Mouse (Mus musculus) heart, embryonic 10.5 days (tissue): ENCODE measurements at regions not wholly inside any gene's neighbourhood (a gene's known extent, or its start where the extent isn't known, plus 50 kb on each side); places are given as distances from the start of the nearest gene placed in this dataset.

Experiments
- DNase-seq: peaks from one replicate; pipeline ENCODE4 v3.0.0-alpha.2; 2017; ENCODE audit warnings: low spot score
- H3K27ac ChIP-seq: fragments of 300-500 bp; sonication (generic); 2 replicates; pipeline ENCODE4 v1.5.1; 2016; ENCODE audit warnings: mild to moderate bottlenecking
- H3K27me3 ChIP-seq: fragments of 300-500 bp; sonication (generic); 2 replicates; pipeline ENCODE4 v1.6.1; 2016; ENCODE audit warnings: mild to moderate bottlenecking; ENCODE audit not compliant: poor library complexity, insufficient read depth, severe bottlenecking
- H3K36me3 ChIP-seq: fragments of 300-500 bp; sonication (generic); 2 replicates; pipeline ENCODE4 v1.6.1; 2016; ENCODE audit warnings: mild to moderate bottlenecking, moderate library complexity
- H3K4me1 ChIP-seq: fragments of 300-500 bp; sonication (generic); 2 replicates; pipeline ENCODE4 v1.6.1; 2016; ENCODE audit warnings: mild to moderate bottlenecking
- H3K4me3 ChIP-seq: fragments of 300-500 bp; sonication (generic); 2 replicates; pipeline ENCODE4 v1.5.1; 2016; ENCODE audit warnings: mild to moderate bottlenecking, moderate library complexity
- H3K9me3 ChIP-seq: fragments of 300-500 bp; sonication (generic); 2 replicates; pipeline ENCODE4 v1.6.1; 2016; ENCODE audit warnings: mild to moderate bottlenecking, moderate library complexity
- WGBS: fragments of 180-500 bp; shearing (Covaris S2); methylation state at CpG from one replicate; pipeline ENCODE4 v1.1.7; 2016; 5-methylcytosine and 5-hydroxymethylcytosine counted together

DNA sequence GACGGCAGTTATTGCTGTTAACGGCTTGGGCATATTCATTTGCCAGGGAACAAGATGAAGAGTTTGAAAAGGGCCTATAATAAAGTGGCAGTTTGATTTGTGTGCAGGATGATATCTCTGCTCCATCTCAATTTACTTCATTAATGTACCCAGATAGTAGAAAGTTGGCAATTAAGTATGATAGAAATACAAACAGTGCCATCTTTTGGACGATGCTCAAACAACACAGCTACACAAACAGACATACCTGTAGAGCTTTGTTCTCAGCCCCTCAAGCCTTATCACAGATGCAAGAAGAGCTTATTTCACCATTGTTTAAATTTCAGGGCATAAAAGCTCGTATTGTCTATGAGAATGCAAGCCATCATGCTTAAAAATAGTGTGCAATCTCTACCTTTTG, 82.2 kb downstream of the Tnfsf11 start:
- H3K36me3 ChIP-seq, result no peaks in the 10 kb centered on the region
- no peak for DNase-seq
- H3K27ac ChIP-seq, result no peak overlapping the region
- H3K27me3 ChIP-seq, result no peaks in the 10 kb centered on the region
- no peaks in the 10 kb centered on the region for H3K4me1 ChIP-seq
- 75% methylated on average over 4 of the region's 4 CpGs for WGBS
- no peak overlapping the region for H3K4me3 ChIP-seq
- H3K9me3 ChIP-seq, result no peaks in the 10 kb centered on the region

DNA sequence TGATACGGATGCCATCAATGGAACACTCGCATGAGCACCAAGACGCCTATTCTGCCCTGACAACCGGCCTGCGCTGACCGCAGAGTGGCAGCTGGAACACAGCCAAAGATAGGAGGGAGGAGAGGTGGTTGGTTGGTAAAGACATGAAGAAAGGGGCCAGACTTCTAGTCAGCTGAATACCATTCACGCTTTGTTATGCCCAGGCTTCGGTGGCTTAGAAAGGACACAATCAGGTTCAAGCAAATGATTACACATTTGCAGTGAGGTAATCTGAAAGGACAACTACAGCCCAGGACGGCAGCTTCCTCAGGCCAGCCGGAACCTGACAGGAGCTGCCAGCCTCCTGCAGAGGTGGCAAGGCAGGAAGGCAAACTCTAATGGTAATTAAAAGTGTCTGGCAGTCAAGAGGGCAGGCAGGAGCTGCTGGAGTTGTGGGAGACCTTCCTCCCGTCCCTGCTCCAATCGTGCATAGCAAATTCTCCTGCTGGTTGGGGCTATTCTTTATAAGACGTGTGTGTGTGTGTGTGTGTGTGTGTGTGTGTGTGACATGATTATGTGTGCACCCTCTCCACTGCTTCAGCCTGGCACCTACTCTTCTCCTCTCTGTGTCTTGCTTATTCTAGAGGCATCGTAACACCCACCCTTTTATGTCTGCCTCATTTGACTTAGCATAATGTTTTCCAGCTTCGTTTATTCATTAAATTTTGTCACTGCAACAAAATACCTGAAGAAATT, 91.4 kb downstream of the Tnfsf11 start:
- peak overlapping the region; percentile 42; the same call in 1 of the 2 replicates for H3K27ac ChIP-seq
- peaks cover 8% of the 10 kb centered on the region; the same call in 1 of the 2 replicates for H3K4me1 ChIP-seq
- H3K27me3 ChIP-seq, result no peaks in the 10 kb centered on the region
- no peak for DNase-seq
- H3K4me3 ChIP-seq, result no peak overlapping the region
- 41% methylated on average over 15 of the region's 15 CpGs for WGBS
- no peaks in the 10 kb centered on the region for H3K9me3 ChIP-seq
- H3K36me3 ChIP-seq, result no peaks in the 10 kb centered on the region

DNA sequence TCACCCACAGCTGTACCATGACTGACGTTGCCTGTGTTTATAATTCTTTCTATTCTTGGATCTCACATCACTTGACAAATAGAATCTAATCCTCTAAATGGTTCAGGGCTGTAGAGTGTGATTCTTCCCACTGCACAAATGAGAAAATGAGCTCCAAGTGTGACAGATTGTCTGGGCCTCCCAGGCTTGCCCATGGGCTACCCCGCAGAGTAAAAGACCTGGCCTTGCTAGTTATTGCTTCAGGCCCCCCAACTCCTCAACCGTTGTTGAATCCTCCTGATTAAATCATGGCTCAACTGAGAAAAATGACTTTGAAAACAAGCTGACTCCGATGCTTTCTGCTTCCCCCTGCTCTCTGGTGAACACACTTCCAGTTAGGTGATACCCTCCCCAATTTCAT, 92.4 kb downstream of the Tnfsf11 start:
- H3K4me1 ChIP-seq, result peaks cover 8% of the 10 kb centered on the region; the same call in 1 of the 2 replicates
- H3K27ac ChIP-seq, result no peak overlapping the region
- no peak overlapping the region for H3K4me3 ChIP-seq
- no peaks in the 10 kb centered on the region for H3K9me3 ChIP-seq
- no peaks in the 10 kb centered on the region for H3K27me3 ChIP-seq
- DNase-seq, result no peak
- H3K36me3 ChIP-seq, result no peaks in the 10 kb centered on the region
- 82% methylated on average over 4 of the region's 4 CpGs for WGBS

DNA sequence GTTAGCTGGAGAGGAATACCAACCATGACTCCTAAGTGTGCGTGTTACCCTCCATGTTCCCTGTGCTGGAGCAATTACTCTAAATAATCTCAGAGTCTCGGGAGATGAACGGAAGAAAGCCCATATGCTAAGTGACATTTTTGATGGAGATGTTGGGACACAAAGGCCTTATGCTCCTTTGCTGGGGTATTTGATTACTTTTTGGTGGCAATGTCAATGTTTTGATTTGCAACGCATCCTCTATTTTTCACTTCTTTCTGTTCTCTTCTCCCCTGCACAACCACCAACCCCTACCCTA, 103.3 kb downstream of the Tnfsf11 start:
- no peak for DNase-seq
- Histone ChIP-seq H3K36me3 (no peaks in the 10 kb centered on the region), H3K4me1 (no peaks in the 10 kb centered on the region), H3K27me3 (no peaks in the 10 kb centered on the region), H3K27ac (no peak overlapping the region), H3K4me3 (no peak overlapping the region), H3K9me3 (no peaks in the 10 kb centered on the region)
- WGBS, result 92% methylated on average over 4 of the region's 4 CpGs

DNA sequence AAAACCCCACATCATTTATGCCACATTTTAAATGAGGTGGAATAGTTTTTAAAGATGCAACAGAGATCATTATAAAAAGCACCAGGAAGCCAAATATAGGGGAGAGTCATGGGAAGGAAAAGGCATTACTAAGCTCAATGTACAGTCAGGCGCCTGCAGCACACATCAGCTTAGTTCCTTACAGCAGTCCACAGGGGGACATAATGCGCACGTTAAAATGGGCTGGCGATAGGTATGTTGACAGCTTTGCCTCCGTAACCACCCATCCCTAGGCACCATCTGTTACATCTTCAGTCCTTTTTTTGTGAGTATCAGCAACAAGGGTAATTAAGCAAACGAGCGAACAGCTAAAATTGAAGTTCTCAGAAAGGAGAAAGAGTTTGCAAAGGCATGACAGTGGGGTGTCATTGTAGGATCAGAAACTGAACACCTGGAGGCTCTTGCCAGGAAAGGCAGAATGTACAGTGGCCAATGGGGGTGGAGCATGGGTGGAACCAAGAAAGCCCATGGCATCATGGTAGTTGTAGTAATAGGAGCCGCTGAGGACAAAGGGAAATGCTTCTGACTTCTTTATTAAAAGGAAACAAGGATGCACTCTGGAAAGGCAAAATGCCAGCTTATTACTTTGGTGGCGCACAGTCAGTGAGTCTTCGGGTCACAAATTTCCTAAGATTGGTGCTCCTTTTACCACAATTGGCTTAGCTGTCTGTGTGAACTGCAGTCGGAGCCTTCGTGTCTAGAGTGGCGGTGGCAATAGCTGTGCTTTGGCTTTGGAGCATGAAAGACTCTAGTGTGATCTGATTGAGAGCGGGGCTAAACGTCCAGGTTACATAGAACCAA, 103.9 kb downstream of the Tnfsf11 start:
- no peak for DNase-seq

DNA sequence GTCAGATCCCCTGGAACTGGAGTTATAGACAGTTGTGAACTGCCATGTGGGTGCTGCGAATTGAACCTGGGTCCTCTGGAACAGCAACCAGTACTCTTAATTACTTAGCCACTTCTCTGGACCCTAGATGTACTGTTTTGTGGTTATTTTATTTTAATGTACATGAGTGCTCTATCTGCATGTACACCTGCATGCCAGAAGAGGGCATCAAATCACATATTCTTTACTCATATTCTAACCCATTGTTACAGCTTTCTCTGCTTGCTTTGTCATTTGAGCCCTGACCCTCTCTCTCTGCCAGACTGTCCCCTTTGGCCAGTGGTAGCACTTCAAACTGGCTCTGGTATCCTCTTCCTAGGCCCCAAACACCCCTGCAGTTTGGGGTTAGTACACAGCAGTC, 105.1 kb downstream of the Tnfsf11 start:
- Histone ChIP-seq H3K4me3 (no peak overlapping the region), H3K4me1 (no peaks in the 10 kb centered on the region), H3K27ac (no peak overlapping the region), H3K27me3 (no peaks in the 10 kb centered on the region), H3K36me3 (no peaks in the 10 kb centered on the region), H3K9me3 (no peaks in the 10 kb centered on the region)
- no peak for DNase-seq
- WGBS, result 89% methylated on average over 1 of the region's 1 CpGs

More for the DNA sequence above, 103.9 kb downstream of the Tnfsf11 start:
- Histone ChIP-seq H3K27me3 (no peaks in the 10 kb centered on the region), H3K27ac (no peak overlapping the region), H3K36me3 (no peaks in the 10 kb centered on the region), H3K9me3 (no peaks in the 10 kb centered on the region), H3K4me3 (no peak overlapping the region), H3K4me1 (no peaks in the 10 kb centered on the region)
- WGBS, result 78% methylated on average over 15 of the region's 15 CpGs

DNA sequence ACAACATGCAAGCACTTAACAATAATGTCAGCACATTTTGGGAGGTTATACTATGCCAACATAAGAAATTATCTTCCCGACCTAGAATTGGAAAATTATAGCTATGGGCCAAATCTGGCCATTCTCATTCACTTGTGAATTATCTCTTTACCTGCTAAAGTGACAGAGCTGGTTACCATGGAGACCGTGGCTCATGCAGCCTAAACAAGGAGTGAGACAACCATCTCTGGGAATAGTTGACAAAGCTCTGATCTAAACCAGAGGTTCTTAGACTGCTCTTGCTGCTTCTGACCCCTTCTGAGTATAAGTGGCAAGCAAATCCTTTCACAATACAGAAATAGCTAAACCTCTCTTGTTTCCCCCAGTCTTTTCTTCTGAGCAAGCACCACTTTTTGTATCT, 108.7 kb upstream of the Fam216b start:
- WGBS, result 75% methylated on average over 2 of the region's 2 CpGs
- no peaks in the 10 kb centered on the region for H3K36me3 ChIP-seq
- H3K27me3 ChIP-seq, result no peaks in the 10 kb centered on the region
- H3K4me1 ChIP-seq, result no peaks in the 10 kb centered on the region
- DNase-seq, result no peak
- no peak overlapping the region for H3K27ac ChIP-seq
- no peak overlapping the region for H3K4me3 ChIP-seq
- no peaks in the 10 kb centered on the region for H3K9me3 ChIP-seq

DNA sequence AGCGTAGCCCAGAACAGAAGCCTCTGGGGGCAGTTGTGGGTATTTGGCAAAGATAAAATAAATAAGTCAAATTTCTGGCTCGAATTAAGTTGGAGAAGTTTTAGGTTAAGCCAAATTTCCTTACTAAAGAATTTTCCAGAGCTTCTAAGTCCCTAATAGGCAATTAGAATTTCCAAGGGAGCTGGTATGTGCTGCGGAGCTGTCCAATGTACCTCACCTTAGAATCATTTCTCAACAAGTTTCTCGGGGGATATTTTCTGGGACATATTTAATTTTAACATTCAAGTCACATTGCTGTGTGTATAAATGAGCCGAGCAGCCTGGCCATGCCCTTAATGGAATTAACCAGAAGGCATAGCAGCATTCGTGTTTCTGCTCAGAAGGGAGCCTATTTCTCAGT, 90.8 kb upstream of the Fam216b start:
- DNase-seq, result no peak
- no peaks in the 10 kb centered on the region for H3K36me3 ChIP-seq

DNA sequence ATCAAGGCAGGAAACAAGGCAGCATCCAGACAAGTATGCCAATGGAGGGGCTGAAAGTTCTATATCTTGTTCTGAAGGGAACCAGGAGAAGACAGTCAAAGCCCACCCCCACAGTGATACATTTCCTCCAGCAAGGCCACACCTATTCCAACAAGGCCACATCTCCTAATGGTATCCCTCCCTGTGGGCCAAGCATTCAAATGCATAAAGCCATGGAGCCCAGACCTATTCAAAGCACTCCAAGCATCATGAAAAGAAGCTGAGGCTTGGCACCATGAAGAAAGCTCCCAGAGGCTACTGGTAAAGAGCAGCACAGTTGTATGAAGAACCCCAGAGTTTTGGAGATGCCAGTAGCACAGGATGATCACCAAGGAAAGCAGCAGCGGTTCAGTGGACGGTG, 84.6 kb upstream of the Fam216b start:
- Histone ChIP-seq H3K27ac (no peak overlapping the region), H3K4me1 (no peaks in the 10 kb centered on the region), H3K27me3 (no peaks in the 10 kb centered on the region), H3K36me3 (no peaks in the 10 kb centered on the region), H3K4me3 (no peak overlapping the region), H3K9me3 (no peaks in the 10 kb centered on the region)
- WGBS, result 84% methylated on average over 2 of the region's 2 CpGs
- DNase-seq, result no peak

More for the DNA sequence above, 90.8 kb upstream of the Fam216b start:
- 62% methylated on average over 6 of the region's 6 CpGs for WGBS
- no peaks in the 10 kb centered on the region for H3K9me3 ChIP-seq
- H3K4me1 ChIP-seq, result no peaks in the 10 kb centered on the region
- H3K4me3 ChIP-seq, result no peak overlapping the region
- no peaks in the 10 kb centered on the region for H3K27me3 ChIP-seq
- H3K27ac ChIP-seq, result no peak overlapping the region

DNA sequence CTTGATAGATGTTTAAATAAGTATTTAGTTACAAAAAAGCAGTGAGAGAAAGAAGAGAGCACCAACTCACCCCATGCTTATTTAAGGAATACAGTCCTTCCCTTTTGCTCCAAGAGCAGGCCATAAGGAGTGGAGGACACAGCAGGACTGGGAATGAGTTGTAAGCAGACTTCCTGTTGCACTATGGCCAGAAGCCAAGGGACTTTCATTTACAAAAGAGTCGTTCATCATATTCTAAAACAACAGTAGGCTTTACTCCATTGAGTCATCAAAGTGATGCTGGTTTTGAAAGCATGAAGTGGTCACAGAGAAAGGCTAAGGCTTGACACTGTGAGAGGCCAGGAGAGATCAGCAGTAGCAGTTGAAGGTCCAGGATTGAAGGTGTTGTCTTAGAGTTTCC, 84.1 kb upstream of the Fam216b start:
- Histone ChIP-seq H3K27ac (no peak overlapping the region), H3K36me3 (no peaks in the 10 kb centered on the region), H3K4me3 (no peak overlapping the region), H3K27me3 (no peaks in the 10 kb centered on the region), H3K4me1 (no peaks in the 10 kb centered on the region), H3K9me3 (no peaks in the 10 kb centered on the region)
- no peak for DNase-seq
- WGBS, result 68% methylated on average over 1 of the region's 1 CpGs

DNA sequence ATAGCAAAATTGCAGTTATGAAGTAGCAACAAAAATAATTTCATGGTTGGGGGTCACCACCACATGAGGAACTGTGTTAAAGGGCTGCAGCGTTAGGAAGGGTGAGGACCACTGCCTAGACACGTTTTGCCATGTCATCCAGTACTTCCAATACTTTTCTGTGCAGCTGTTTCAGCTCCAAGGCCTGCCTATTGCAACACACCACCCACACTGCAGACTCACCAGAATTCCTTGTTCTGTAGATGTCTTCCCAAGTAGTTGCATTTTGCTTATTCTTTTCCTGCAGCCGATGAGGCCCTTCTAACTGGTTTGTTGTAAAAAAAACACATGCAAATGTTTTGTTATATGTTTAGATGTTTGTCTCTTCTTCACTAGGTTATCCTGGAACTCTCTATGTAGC, 72.0 kb upstream of the Fam216b start:
- Histone ChIP-seq H3K4me3 (no peak overlapping the region), H3K27me3 (no peaks in the 10 kb centered on the region), H3K36me3 (no peaks in the 10 kb centered on the region), H3K27ac (no peak overlapping the region), H3K4me1 (no peaks in the 10 kb centered on the region), H3K9me3 (no peaks in the 10 kb centered on the region)
- 88% methylated on average over 3 of the region's 3 CpGs for WGBS
- DNase-seq, result no peak

DNA sequence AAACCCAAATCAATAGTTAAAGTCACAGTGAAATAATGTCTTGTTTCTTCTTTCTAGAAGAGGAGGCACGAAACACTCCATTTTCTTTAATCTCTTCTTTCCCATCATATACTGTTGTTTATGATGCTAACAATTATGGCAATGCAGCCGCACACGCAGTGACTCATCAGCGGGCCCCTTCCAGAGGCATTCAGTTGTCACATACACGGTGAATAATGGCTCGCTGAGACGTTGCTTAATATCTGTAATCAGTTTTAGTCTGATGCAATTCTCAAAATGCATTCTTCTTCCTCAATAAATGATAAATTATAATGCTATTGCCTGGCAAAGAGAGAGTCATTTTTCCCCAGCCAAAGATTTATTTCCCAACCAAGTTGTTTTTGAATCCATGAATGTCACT, 70.8 kb upstream of the Fam216b start:
- H3K9me3 ChIP-seq, result no peaks in the 10 kb centered on the region
- no peaks in the 10 kb centered on the region for H3K27me3 ChIP-seq
- H3K27ac ChIP-seq, result no peak overlapping the region
- 89% methylated on average over 7 of the region's 7 CpGs for WGBS
- H3K4me3 ChIP-seq, result no peak overlapping the region
- H3K36me3 ChIP-seq, result no peaks in the 10 kb centered on the region
- no peaks in the 10 kb centered on the region for H3K4me1 ChIP-seq
- DNase-seq, result no peak

DNA sequence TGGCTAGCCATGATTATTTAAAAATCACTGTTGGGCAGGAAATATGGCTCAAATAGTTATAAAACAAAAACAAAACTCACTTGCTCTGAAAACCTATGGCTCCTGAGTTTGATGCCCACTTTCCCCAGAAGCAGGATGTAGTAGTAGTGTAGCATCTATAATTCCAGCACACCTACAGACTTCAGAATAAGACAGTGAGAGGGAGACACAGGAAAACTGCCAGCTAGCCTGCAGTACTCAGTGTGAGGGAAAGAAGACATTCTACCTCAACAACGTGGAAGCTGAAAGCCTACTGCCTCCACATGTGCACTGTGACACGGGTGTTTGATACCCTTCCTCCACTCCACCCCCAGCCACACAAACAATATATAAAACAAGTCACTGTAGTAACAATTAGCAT, 68.9 kb upstream of the Fam216b start:
- H3K9me3 ChIP-seq, result no peaks in the 10 kb centered on the region
- no peaks in the 10 kb centered on the region for H3K27me3 ChIP-seq
- no peak overlapping the region for H3K27ac ChIP-seq
- H3K4me3 ChIP-seq, result no peak overlapping the region
- WGBS, result 62% methylated on average over 2 of the region's 2 CpGs
- H3K36me3 ChIP-seq, result no peaks in the 10 kb centered on the region
- DNase-seq, result no peak
- no peaks in the 10 kb centered on the region for H3K4me1 ChIP-seq
